Mouse (Mus musculus): ENCODE data around the gene Elfn1. TPM values are rescaled to one million over a fixed set of nuclear protein-coding genes. Genes with fewer than 3 reads are reported as not detected.

Gene Elfn1
- polyA plus RNA-seq, 1 experiment from 2014 or later = 5.1 TPM

DNA sequence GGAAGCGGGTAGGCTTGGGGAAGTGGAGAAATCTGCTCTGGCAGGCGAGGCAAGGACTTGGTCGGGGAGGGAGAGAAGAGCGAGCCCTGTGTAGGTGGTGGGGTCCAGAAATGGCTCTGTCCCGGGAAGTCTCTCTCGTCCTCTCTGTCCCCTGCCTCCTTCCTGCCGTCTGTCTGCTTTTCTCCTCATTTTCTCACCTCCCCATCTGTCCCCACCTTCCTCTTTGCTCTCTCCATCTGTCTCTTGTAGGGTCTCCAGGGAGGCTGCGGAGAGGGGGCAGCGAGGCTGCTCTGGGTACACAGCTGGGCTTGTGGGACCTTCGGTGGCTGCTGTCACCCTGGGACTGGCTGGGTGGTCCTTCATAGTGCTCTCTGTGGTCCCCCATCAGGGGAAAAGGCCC lies 18.4 kb upstream of the Elfn1 start:
- WGBS = 29% methylated on average over 9 of the region's 10 CpGs
- ATAC-seq (ENCODE audit: low read depth) = no peak

DNA sequence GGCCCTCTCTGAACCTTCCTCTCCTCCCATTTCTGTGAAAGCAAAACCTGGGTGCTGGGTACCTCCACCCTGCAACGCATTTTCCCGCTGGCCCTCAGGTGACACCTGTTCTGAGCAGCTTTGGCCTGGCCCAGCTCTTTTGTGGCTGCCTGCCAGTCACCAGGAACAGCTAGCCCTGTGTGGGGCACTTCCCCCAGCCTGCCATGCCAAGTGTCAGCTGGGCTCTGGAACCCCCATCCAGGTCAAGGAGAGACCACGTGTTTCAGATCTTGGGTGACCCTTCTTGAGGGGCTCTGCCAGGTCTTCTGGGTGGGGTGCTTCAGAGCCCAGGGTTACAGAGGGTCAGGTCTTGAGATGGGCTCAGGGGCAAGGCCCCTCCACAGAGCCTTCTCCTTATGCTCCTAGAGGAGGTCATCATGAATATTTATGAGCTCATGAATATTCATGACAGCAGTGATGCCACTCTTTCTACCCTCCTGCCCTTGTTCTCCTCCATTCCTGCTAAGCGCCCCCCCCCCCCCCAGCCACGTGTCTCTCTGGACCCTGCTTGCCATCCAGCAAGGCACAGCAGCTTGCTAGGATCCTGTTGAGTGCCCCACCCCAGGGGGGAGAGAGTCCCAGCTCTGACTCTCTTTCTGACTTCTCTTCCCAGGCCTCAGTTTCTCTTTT lies 15.3 kb upstream of the Elfn1 start:
- peaks cover 13% of the 10 kb centered on the region; the same call in 1 of the 2 replicates for H3K4me1 ChIP-seq (ENCODE audit: control insufficient read depth, insufficient read depth, low read length)
- 0 out of 2 replicates have a peak overlapping the region, but pooled peaks have one; percentile 28 for H3K27ac ChIP-seq (ENCODE audit: low read depth, low read length)
- no peaks in the 10 kb centered on the region for H3K9me3 ChIP-seq (ENCODE audit: control insufficient read depth, low read length)
- H3K9ac ChIP-seq (replicated peaks; ENCODE audit: low read depth, low read length) = no peak overlapping the region
- no peaks in the 10 kb centered on the region for H3K36me3 ChIP-seq (ENCODE audit: control insufficient read depth, insufficient read depth, low read length)
- WGBS = 17% methylated on average over 5 of the region's 5 CpGs
- peak; percentile 48 for ATAC-seq (ENCODE audit: low read depth)
- H3K27me3 ChIP-seq (ENCODE audit: control insufficient read depth, insufficient read depth, low read length) = no peaks in the 10 kb centered on the region
- H3K4me2 ChIP-seq (ENCODE audit: low read depth, low read length) = no peak overlapping the region
- H3K4me3 ChIP-seq (ENCODE audit: low read depth, low read length) = no peak overlapping the region

More for the DNA sequence above, 18.4 kb upstream of the Elfn1 start:
- H3K4me3 ChIP-seq (ENCODE audit: low read depth, low read length) = no peak overlapping the region
- H3K9ac ChIP-seq (replicated peaks; ENCODE audit: low read depth, low read length) = no peak overlapping the region
- H3K36me3 ChIP-seq (ENCODE audit: control insufficient read depth, insufficient read depth, low read length) = no peaks in the 10 kb centered on the region
- no peaks in the 10 kb centered on the region for H3K9me3 ChIP-seq (ENCODE audit: control insufficient read depth, low read length)
- peaks cover 13% of the 10 kb centered on the region; the same call in 1 of the 2 replicates for H3K4me1 ChIP-seq (ENCODE audit: control insufficient read depth, insufficient read depth, low read length)
- H3K27me3 ChIP-seq (ENCODE audit: control insufficient read depth, insufficient read depth, low read length) = no peaks in the 10 kb centered on the region
- H3K4me2 ChIP-seq (ENCODE audit: low read depth, low read length) = no peak overlapping the region
- no peak overlapping the region for H3K27ac ChIP-seq (ENCODE audit: low read depth, low read length)

DNA sequence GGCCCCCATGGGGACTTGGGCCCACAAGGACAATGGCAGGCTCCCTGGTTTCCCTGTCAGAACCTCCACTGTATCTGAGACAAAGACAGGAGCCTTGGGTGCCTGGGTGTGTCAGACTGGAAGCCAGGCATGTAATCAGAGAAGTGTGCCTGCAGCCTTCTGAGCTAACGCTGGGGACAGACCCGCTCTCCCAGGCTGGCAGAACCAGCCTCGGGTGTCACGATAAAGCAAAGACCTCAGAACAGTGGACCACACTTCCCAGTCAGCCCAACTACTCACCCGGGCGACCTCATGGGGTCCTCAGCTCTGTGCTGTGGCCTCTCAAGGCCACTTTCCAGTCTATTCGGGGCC lies 14.8 kb upstream of the Elfn1 start:
- Histone ChIP-seq H3K36me3 (ENCODE audit: control insufficient read depth, insufficient read depth, low read length) (no peaks in the 10 kb centered on the region), H3K27me3 (ENCODE audit: control insufficient read depth, insufficient read depth, low read length) (no peaks in the 10 kb centered on the region), H3K9ac (replicated peaks; ENCODE audit: low read depth, low read length) (no peak overlapping the region), H3K27ac (ENCODE audit: low read depth, low read length) (0 out of 2 replicates have a peak overlapping the region, but pooled peaks have one; percentile 28), H3K4me2 (ENCODE audit: low read depth, low read length) (no peak overlapping the region), H3K4me1 (ENCODE audit: control insufficient read depth, insufficient read depth, low read length) (peaks cover 13% of the 10 kb centered on the region; the same call in 1 of the 2 replicates), H3K9me3 (ENCODE audit: control insufficient read depth, low read length) (no peaks in the 10 kb centered on the region), H3K4me3 (ENCODE audit: low read depth, low read length) (no peak overlapping the region)
- no peak; the same call in 1 of the 2 replicates for ATAC-seq (ENCODE audit: low read depth)
- WGBS = 29% methylated on average over 7 of the region's 7 CpGs

DNA sequence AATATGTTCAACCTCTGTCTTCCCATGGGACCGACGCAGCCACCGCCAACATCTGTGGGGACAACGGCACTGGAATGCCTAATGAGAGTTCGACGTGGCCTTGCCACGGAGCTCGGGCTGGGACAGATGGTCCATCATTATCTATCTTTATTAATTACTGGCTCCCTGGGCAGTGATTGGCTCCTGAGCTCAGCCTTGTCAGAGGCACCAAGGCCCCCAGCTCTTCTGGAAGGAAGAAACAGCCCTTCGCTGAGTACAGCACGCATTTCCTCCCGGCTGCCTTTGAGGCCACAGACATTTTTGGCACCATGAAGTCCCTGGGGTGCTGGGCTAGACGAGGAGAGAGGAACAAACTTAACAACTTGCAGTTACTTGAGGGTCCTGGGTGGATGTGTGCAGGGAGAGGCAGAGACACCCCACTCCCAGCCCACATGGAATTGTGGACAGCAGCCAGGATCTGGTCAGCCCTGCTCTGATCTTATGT lies 13.7 kb upstream of the Elfn1 start:
- Histone ChIP-seq H3K4me3 (ENCODE audit: low read depth, low read length) (no peak overlapping the region), H3K9ac (replicated peaks; ENCODE audit: low read depth, low read length) (no peak overlapping the region), H3K36me3 (ENCODE audit: control insufficient read depth, insufficient read depth, low read length) (no peaks in the 10 kb centered on the region), H3K4me2 (ENCODE audit: low read depth, low read length) (no peak overlapping the region), H3K4me1 (ENCODE audit: control insufficient read depth, insufficient read depth, low read length) (peaks cover 9% of the 10 kb centered on the region; the same call in 1 of the 2 replicates), H3K27ac (ENCODE audit: low read depth, low read length) (no peak overlapping the region), H3K27me3 (ENCODE audit: control insufficient read depth, insufficient read depth, low read length) (no peaks in the 10 kb centered on the region), H3K9me3 (ENCODE audit: control insufficient read depth, low read length) (no peaks in the 10 kb centered on the region)
- 22% methylated on average over 12 of the region's 12 CpGs for WGBS
- peak; percentile 44; the same call in 1 of the 2 replicates for ATAC-seq (ENCODE audit: low read depth)

DNA sequence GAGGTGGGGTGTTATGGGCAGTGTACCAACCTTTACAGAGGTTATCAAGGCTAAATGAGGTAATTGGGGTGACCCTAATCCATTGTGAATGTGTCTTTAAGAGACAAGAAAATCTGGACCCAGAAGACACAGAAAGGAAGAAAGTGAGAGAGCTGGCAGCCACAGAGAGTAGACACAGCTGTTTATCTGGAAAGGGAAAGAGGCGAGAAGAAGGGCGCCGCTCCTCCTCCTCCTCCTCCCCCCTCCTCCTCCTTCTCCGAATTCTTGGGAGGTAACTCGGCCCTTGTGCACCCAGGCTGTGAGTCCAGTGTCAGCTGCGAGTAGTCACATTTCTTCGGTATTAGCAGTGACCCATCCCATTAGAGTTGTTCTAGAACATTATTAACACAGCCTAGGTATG lies 8.7 kb upstream of the Elfn1 start:
- no peaks in the 10 kb centered on the region for H3K27me3 ChIP-seq (ENCODE audit: control insufficient read depth, insufficient read depth, low read length)
- H3K4me3 ChIP-seq (ENCODE audit: low read depth, low read length) = no peak overlapping the region
- H3K9me3 ChIP-seq (ENCODE audit: control insufficient read depth, low read length) = no peaks in the 10 kb centered on the region
- no peak overlapping the region for H3K9ac ChIP-seq (replicated peaks; ENCODE audit: low read depth, low read length)
- ATAC-seq (ENCODE audit: low read depth) = no peak
- H3K27ac ChIP-seq (ENCODE audit: low read depth, low read length) = no peak overlapping the region
- H3K4me2 ChIP-seq (ENCODE audit: low read depth, low read length) = no peak overlapping the region
- H3K4me1 ChIP-seq (ENCODE audit: control insufficient read depth, insufficient read depth, low read length) = no peaks in the 10 kb centered on the region
- WGBS = 46% methylated on average over 7 of the region's 7 CpGs
- H3K36me3 ChIP-seq (ENCODE audit: control insufficient read depth, insufficient read depth, low read length) = no peaks in the 10 kb centered on the region

DNA sequence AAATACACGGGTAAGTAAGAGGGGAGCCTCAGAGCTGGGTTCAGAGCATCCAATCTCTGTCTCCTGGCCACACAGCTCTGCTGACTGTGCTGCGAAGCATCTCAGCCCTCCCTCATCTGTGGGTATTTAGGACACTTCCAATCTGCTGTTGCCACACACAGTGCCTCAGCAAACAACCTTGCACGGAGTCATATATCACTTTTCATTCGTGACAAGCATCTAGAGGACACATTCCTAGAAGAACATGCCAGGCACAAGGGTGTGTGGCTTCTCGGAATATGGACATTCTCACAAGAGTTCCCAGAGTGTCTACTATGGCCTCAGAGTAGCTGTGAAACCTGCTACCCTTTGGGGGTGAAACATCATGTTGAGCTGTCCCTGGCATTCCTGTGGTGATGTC lies 2.6 kb upstream of the Elfn1 start:
- H3K27ac ChIP-seq (ENCODE audit: low read depth, low read length) = no peak overlapping the region
- no peak for ATAC-seq (ENCODE audit: low read depth)
- 72% methylated on average over 5 of the region's 5 CpGs for WGBS

DNA sequence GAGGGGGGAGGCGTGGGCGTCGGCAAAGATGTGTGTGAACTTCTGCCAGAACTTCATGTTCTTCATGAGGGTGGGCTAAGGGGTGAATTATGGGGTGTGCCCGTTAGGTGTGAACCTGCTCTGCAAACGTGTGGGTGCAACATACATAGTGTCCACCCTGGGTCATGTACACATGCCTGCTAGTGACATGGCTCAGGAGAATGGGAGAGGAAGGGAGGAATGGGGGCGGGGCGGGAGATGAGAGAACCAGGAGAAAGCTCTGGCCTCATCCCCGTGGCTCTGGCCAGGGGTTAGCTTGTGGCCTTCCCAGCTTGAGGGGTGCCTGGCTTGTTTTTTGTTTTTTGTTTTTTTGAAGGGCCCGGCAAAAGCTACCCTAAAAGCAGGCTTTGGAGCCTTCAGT lies 1.2 kb upstream of the Elfn1 start:
- ATAC-seq (ENCODE audit: low read depth) = no peak
- Histone ChIP-seq H3K9me3 (ENCODE audit: control insufficient read depth, low read length) (no peaks in the 10 kb centered on the region), H3K4me1 (ENCODE audit: control insufficient read depth, insufficient read depth, low read length) (peaks cover 25% of the 10 kb centered on the region), H3K27me3 (ENCODE audit: control insufficient read depth, insufficient read depth, low read length) (peaks cover 10% of the 10 kb centered on the region; the same call in 1 of the 2 replicates), H3K4me2 (ENCODE audit: low read depth, low read length) (peak overlapping the region; percentile 94; the same call in 1 of the 2 replicates), H3K36me3 (ENCODE audit: control insufficient read depth, insufficient read depth, low read length) (no peaks in the 10 kb centered on the region), H3K9ac (replicated peaks; ENCODE audit: low read depth, low read length) (no peak overlapping the region), H3K4me3 (ENCODE audit: low read depth, low read length) (no peak overlapping the region), H3K27ac (ENCODE audit: low read depth, low read length) (no peak overlapping the region)
- WGBS = 37% methylated on average over 9 of the region's 9 CpGs

More for the DNA sequence above, 2.6 kb upstream of the Elfn1 start:
- no peaks in the 10 kb centered on the region for H3K36me3 ChIP-seq (ENCODE audit: control insufficient read depth, insufficient read depth, low read length)
- peaks cover 19% of the 10 kb centered on the region for H3K4me1 ChIP-seq (ENCODE audit: control insufficient read depth, insufficient read depth, low read length)
- H3K4me3 ChIP-seq (ENCODE audit: low read depth, low read length) = no peak overlapping the region
- H3K27me3 ChIP-seq (ENCODE audit: control insufficient read depth, insufficient read depth, low read length) = peaks cover under 1% of the 10 kb centered on the region; the same call in 1 of the 2 replicates
- H3K9me3 ChIP-seq (ENCODE audit: control insufficient read depth, low read length) = no peaks in the 10 kb centered on the region
- no peak overlapping the region for H3K4me2 ChIP-seq (ENCODE audit: low read depth, low read length)
- H3K9ac ChIP-seq (replicated peaks; ENCODE audit: low read depth, low read length) = no peak overlapping the region

DNA sequence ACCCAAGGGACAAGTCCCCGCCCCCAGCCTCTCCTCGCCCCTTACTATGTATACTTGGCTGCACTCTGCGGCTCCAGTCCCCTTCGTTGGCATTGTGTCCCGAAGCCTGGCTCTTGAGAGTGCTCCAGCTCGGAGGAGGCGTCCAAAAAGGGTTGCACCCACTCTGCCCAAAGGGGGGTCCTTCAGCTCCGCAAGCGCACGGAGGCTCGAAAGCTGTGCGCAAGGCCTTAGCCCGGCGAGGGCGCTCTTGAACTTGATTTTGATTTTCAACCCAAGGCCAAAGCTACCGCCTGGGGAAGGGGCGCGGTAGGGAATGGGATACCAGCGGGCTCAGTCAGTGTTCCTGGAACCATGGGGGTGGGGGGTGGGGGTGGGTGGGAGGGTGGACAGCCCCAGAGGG lies 502 bp upstream of the Elfn1 start:
- Histone ChIP-seq H3K36me3 (ENCODE audit: control insufficient read depth, insufficient read depth, low read length) (no peaks in the 10 kb centered on the region), H3K27me3 (ENCODE audit: control insufficient read depth, insufficient read depth, low read length) (peaks cover 10% of the 10 kb centered on the region; the same call in 1 of the 2 replicates), H3K27ac (ENCODE audit: low read depth, low read length) (no peak overlapping the region), H3K4me3 (ENCODE audit: low read depth, low read length) (peak overlapping the region; percentile 62), H3K4me1 (ENCODE audit: control insufficient read depth, insufficient read depth, low read length) (peaks cover 32% of the 10 kb centered on the region), H3K9ac (replicated peaks; ENCODE audit: low read depth, low read length) (peak overlapping the region; percentile 90), H3K4me2 (ENCODE audit: low read depth, low read length) (peak overlapping the region; percentile 94), H3K9me3 (ENCODE audit: control insufficient read depth, low read length) (no peaks in the 10 kb centered on the region)
- ATAC-seq (ENCODE audit: low read depth) = peak; percentile 35; the same call in 1 of the 2 replicates
- 1% methylated on average over 19 of the region's 19 CpGs for WGBS

DNA sequence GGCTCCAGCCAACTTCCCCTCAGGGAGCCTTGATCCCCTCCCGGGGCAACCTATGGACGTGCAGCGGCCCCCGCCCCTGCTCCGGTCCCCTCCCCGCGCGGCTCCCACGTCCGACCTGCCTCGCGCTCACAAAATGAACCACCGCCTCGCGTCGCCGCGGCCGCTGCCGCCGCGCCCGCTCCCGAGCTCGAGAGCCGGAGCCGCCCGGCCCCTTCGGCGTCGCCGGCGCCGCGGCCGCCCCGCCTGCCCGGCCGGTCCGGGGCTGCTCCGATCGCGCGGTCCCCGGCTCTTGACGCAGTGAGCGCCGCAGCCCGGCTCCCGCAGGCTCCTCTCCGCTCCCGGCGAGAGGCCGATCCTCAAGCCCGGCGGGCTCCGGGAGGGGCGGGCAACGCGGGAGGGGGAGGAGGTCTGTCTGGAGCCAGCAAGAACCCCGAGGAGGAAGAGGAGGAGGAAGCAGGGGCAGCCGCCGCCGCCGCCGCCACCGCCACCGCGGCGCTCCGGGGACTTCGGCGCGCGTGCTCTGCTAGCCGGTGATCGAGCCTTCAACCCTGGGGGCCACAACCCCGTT lies 584 bp downstream of the Elfn1 start:
- Histone ChIP-seq H3K9me3 (ENCODE audit: control insufficient read depth, low read length) (no peaks in the 10 kb centered on the region), H3K4me2 (ENCODE audit: low read depth, low read length) (peak overlapping the region; percentile 94), H3K4me3 (ENCODE audit: low read depth, low read length) (peak overlapping the region; percentile 62), H3K9ac (replicated peaks; ENCODE audit: low read depth, low read length) (peak overlapping the region; percentile 90), H3K36me3 (ENCODE audit: control insufficient read depth, insufficient read depth, low read length) (no peaks in the 10 kb centered on the region), H3K27me3 (ENCODE audit: control insufficient read depth, insufficient read depth, low read length) (peaks cover 15% of the 10 kb centered on the region; the same call in 1 of the 2 replicates), H3K4me1 (ENCODE audit: control insufficient read depth, insufficient read depth, low read length) (peaks cover 39% of the 10 kb centered on the region), H3K27ac (ENCODE audit: low read depth, low read length) (peak overlapping the region; percentile 65; the same call in 1 of the 2 replicates)
- ATAC-seq (ENCODE audit: low read depth) = peak; percentile 18; the same call in 1 of the 2 replicates
- under 1% methylated on average over 63 of the region's 78 CpGs for WGBS

Data from neural tube, embryonic 14.5 days (tissue).